Comparison of ENCODE assay signal across 24 mouse cellular contexts in the genomic region with DNA sequence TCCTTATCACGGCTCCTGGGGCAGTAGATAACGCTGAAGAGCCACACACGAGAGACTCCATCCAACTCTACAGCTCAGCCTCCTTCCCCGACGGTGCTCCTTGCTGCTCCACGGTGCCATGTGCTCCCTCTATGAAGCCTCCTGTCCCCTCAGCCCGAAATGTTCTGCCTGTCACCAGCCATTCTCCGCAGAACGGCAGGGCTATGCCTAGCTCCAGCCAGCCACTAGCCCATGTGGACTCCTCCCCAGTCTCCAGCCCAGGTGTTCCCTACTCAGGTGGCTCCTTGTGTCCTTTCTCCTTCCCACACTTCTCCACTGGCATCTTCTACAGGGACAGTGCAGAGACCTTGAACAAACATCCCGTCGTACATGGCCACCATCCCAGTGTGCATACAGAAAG. TPM values are rescaled to one million over a fixed set of nuclear protein-coding genes. Genes with fewer than 3 reads are reported as not detected.
"Had no signal": no experiment of that assay in that cellular context is flagged by ENCODE, and none has a peak within 500 bp of the region (broad histone marks: within the 10 kb centered on the region; RNA-seq: fewer than 3 reads in every experiment).

No protein-coding gene starts in this region.

- H3K27ac ChIP-seq: kidney, postnatal 0 days; layer of hippocampus, adult 2 months; limb, embryonic 15.5 days; liver, embryonic 14.5 days; macrophage; neural tube, embryonic 13.5 days; stomach, embryonic 15.5 days had no signal

- H3K4me1 ChIP-seq: stomach, embryonic 15.5 days had no signal

- H3K9ac ChIP-seq: limb, embryonic 15.5 days; liver, embryonic 14.5 days; liver, postnatal 0 days; lung, embryonic 14.5 days; neural tube, embryonic 13.5 days; stomach, embryonic 15.5 days had no signal

- ATAC-seq: intestine, embryonic 16.5 days; liver, postnatal 0 days; lung, postnatal 0 days had no signal

- H3K27me3 ChIP-seq: stomach, embryonic 15.5 days had no signal

- H3K9me3 ChIP-seq: limb, embryonic 15.5 days; stomach, embryonic 15.5 days had no signal

- DNase-seq: kidney, adult 18-20 months; kidney, adult 9 months; layer of hippocampus, adult 9-11 months; liver, postnatal 0 days; lung, embryonic 14.5 days; midbrain, embryonic 14.5 days; retina, postnatal 1 day; right cerebral cortex, postnatal 25 days; spleen, adult 18-20 months; thymus, postnatal 25 days had no signal

- H3K36me3 ChIP-seq: stomach, embryonic 15.5 days had no signal

- H3K4me2 ChIP-seq: limb, embryonic 15.5 days; liver, embryonic 11.5 days; lung, embryonic 14.5 days; neural tube, embryonic 13.5 days; stomach, embryonic 15.5 days had no signal

- H3K4me3 ChIP-seq: layer of hippocampus, adult 2 months; limb, embryonic 15.5 days; myocyte; neural tube, embryonic 13.5 days; stomach, embryonic 15.5 days had no signal

RNA-seq across cellular contexts. Expression of gene 1700018B08Rik, which starts 0.8 kb away (rescaled TPM):
- polyA plus RNA-seq: intestine, embryonic 16.5 days; kidney, postnatal 0 days; large intestine, adult 2 months; limb, embryonic 11.5 days; limb, embryonic 15.5 days; liver, embryonic 11.5 days; liver, embryonic 14.5 days; liver, postnatal 0 days; lung, embryonic 14.5 days; lung, postnatal 0 days; macrophage; myocyte; neural tube, embryonic 13.5 days; stomach, embryonic 15.5 days; thymus, postnatal 0 days had no signal
